ENCODE assay signal across 8 mouse cellular contexts in the genomic region with DNA sequence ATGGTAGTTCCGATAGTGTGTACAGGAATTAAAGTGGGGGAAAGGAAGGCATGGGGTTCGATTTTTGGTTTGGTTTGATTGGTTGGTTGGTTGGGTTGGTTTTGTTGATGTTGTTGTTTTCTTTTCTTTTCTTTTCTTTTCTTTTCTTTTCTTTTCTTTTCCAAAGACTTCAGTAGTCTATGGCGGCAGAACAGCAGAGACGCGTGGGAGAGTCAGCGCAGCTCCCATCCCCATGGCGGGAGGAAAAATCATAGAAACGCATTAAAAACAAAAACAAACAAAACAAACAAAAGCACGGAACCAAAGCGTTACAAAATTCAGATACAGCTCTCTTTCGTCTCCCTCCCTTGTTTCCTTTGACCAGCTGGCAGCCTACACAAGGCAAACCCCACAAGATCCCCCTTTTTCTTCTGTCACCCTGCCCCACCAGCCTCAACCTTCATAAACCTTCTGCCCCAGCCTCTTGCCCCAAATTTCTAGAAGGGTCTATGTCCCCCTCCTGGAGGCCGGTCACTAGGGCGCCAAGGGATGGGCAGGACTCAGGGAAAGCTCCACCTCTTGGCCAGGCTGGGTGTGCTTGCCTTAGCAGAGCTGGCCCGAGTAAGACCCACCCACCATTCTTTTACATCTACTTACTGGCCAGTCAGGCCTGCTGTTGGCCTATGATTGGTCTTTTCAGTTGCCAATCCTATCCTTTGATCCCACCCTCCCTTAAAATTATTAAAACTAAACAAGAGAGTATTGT. TPM values are rescaled to one million over a fixed set of nuclear protein-coding genes. Genes with fewer than 3 reads are reported as not detected.
DNase-seq lines count a peak whose midpoint lies in the region; ATAC-seq and TF ChIP-seq lines count a peak whose summit lies in the region.

No protein-coding gene starts in this region.

- ATAC-seq in embryonic facial prominence, embryonic 13.5 days (ENCODE audit: insufficient number of reproducible peaks, insufficient read depth, low FRiP score, low TSS enrichment, low read depth), result peak; percentile 90
- ATAC-seq in limb, embryonic 13.5 days (ENCODE audit: low FRiP score, low read depth), result peak; percentile 91
- peak; percentile 90 for ATAC-seq in midbrain, embryonic 14.5 days (ENCODE audit: low FRiP score, low TSS enrichment)

- peak; percentile 72 for DNase-seq in 3134 (ENCODE audit: extremely low read depth, insufficient read length, low spot score)
- peak; percentile 13 to 16 for DNase-seq in adrenal gland, postnatal 4 days (ENCODE audit: low spot score in 2 of 2)
- peak; percentile 76 to 80 for DNase-seq in heart, adult 2 months
- DNase-seq in kidney, adult 8-10 months, result peak; percentile 80 to 88
- peak; percentile 77 for DNase-seq in midbrain, embryonic 14.5 days
- DNase-seq in spleen, adult 18-20 months, result peak; percentile 18 to 30

- H3K9ac ChIP-seq in embryonic facial prominence, embryonic 13.5 days, result peak overlapping the region; percentile 37
- H3K9ac ChIP-seq in heart, adult 2 months (ENCODE audit: low read depth, low read length), result peak overlapping the region; percentile 14; the same call in 1 of the 2 replicates
- H3K9ac ChIP-seq in limb, embryonic 13.5 days, result no peak overlapping the region
- no peak overlapping the region for H3K9ac ChIP-seq in midbrain, embryonic 14.5 days (replicated peaks; ENCODE audit: low read length)

- 0 out of 2 replicates have a peak, but pooled peaks cover 6% of the 10 kb centered on the region for H3K4me1 ChIP-seq in embryonic facial prominence, embryonic 13.5 days
- H3K4me1 ChIP-seq in heart, adult 2 months (ENCODE audit: control insufficient read depth, insufficient read depth, low read length), result no peaks in the 10 kb centered on the region
- H3K4me1 ChIP-seq in limb, embryonic 13.5 days, result peaks cover 13% of the 10 kb centered on the region; the same call in 1 of the 2 replicates
- H3K4me1 ChIP-seq in midbrain, embryonic 14.5 days (ENCODE audit: control insufficient read depth, insufficient read depth, low read length), result no peaks in the 10 kb centered on the region

- H3K27ac ChIP-seq in embryonic facial prominence, embryonic 13.5 days, result peak overlapping the region; percentile 75
- peak overlapping the region; percentile 58 for H3K27ac ChIP-seq in heart, adult 2 months
- peak overlapping the region; percentile 70; the same call in 1 of the 2 replicates for H3K27ac ChIP-seq in limb, embryonic 13.5 days
- no peak overlapping the region for H3K27ac ChIP-seq in midbrain, embryonic 14.5 days (replicated peaks; ENCODE audit: low read depth, low read length)

- WGBS in embryonic facial prominence, embryonic 13.5 days, result 23% methylated on average over 14 of the region's 14 CpGs
- WGBS in heart, adult 2 months, result 15% methylated on average over 14 of the region's 14 CpGs
- WGBS in limb, embryonic 13.5 days, result 13% methylated on average over 14 of the region's 14 CpGs
- 28% methylated on average over 14 of the region's 14 CpGs for WGBS in midbrain, embryonic 14.5 days

- TF ChIP-seq POLR2A in heart, adult 2 months (IDR thresholded peaks at IDR 0.05; ENCODE audit: insufficient read depth, low read depth, low read length), result no peak

- TF ChIP-seq EP300 in heart, adult 2 months (IDR thresholded peaks at IDR 0.05; ENCODE audit: insufficient read depth, low read depth, low read length), result no peak

- H3K4me2 ChIP-seq in embryonic facial prominence, embryonic 13.5 days, result peak overlapping the region; percentile 60
- peak overlapping the region; percentile 63 for H3K4me2 ChIP-seq in limb, embryonic 13.5 days (replicated peaks)
- H3K4me2 ChIP-seq in midbrain, embryonic 14.5 days (ENCODE audit: low read length), result peak overlapping the region; percentile 60

- intact Hi-C loops in heart, adult 2 months (cut with DNase I), result no loop called here

- no peaks in the 10 kb centered on the region for H3K36me3 ChIP-seq in embryonic facial prominence, embryonic 13.5 days
- H3K36me3 ChIP-seq in heart, adult 2 months (ENCODE audit: control insufficient read depth, insufficient read depth, low read length), result no peaks in the 10 kb centered on the region
- H3K36me3 ChIP-seq in limb, embryonic 13.5 days, result no peaks in the 10 kb centered on the region
- no peaks in the 10 kb centered on the region for H3K36me3 ChIP-seq in midbrain, embryonic 14.5 days (ENCODE audit: control insufficient read depth, insufficient read depth, low read length)

- no peaks in the 10 kb centered on the region for H3K9me3 ChIP-seq in embryonic facial prominence, embryonic 13.5 days
- no peaks in the 10 kb centered on the region for H3K9me3 ChIP-seq in limb, embryonic 13.5 days
- H3K9me3 ChIP-seq in midbrain, embryonic 14.5 days (ENCODE audit: control insufficient read depth, low read length), result no peaks in the 10 kb centered on the region

- TF ChIP-seq CTCF in heart, adult 2 months (IDR thresholded peaks at IDR 0.05), result peak; percentile 33

- no peaks in the 10 kb centered on the region for H3K79me2 ChIP-seq in heart, adult 2 months (replicated peaks; ENCODE audit: control insufficient read depth, insufficient read depth, low read length)

- peak overlapping the region; percentile 61 for H3K4me3 ChIP-seq in embryonic facial prominence, embryonic 13.5 days
- peak overlapping the region; percentile 63 for H3K4me3 ChIP-seq in heart, adult 2 months
- H3K4me3 ChIP-seq in limb, embryonic 13.5 days, result peak overlapping the region; percentile 59
- peak overlapping the region; percentile 48 for H3K4me3 ChIP-seq in midbrain, embryonic 14.5 days (replicated peaks; ENCODE audit: low read depth, low read length)

- H3K27me3 ChIP-seq in embryonic facial prominence, embryonic 13.5 days, result peaks cover 10% of the 10 kb centered on the region
- H3K27me3 ChIP-seq in heart, adult 2 months (ENCODE audit: control insufficient read depth, insufficient read depth, low read length), result no peaks in the 10 kb centered on the region
- H3K27me3 ChIP-seq in limb, embryonic 13.5 days, result peaks cover 6% of the 10 kb centered on the region; the same call in 1 of the 2 replicates
- H3K27me3 ChIP-seq in midbrain, embryonic 14.5 days (ENCODE audit: control insufficient read depth, insufficient read depth, low read length), result no peaks in the 10 kb centered on the region

RNA-seq across cellular contexts. Expression of gene Amot, which starts 0.6 kb away (rescaled TPM):
- 10 to 100 TPM; 18.2 to 19.5 TPM for total RNA-seq in adrenal gland, postnatal 4 days (2021)
- 27.2 and 30.7 TPM in 2 replicates for polyA plus RNA-seq in embryonic facial prominence, embryonic 13.5 days (2015; fragmentation: Nextera tagmentation; extraction: Ambion mirVana)
- total RNA-seq in heart, adult 2 months (2021), result 1 to 10 TPM; 6.1 to 7.2 TPM
- polyA plus RNA-seq in heart, adult 2 months (2012; rRNA removed), result 6.4 and 6.7 TPM in 2 replicates
- polyA plus RNA-seq in limb, embryonic 13.5 days (2015; fragmentation: Nextera tagmentation; extraction: Ambion mirVana), result 57.8 and 60.6 TPM in 2 replicates
- polyA plus RNA-seq in midbrain, embryonic 14.5 days (2014; fragmentation: Nextera tagmentation; extraction: Ambion mirVana), result 5.9 and 9.1 TPM in 2 replicates

Comparison
In these comparisons a context has a peak if more than half of its experiments do, and no peak if none do; other contexts are left out.
1. DNase-seq: peak in every context shown above with its lines; median percentile 84 in kidney, adult 8-10 months; 78 in heart, adult 2 months; 77 in midbrain, embryonic 14.5 days; 72 in 3134; 24 in spleen, adult 18-20 months; 14 in adrenal gland, postnatal 4 days.
2. H3K9ac ChIP-seq: peak in embryonic facial prominence, embryonic 13.5 days (single experiment) and heart, adult 2 months (single experiment); none in limb, embryonic 13.5 days (single experiment) and midbrain, embryonic 14.5 days (single experiment).
3. Peak in every context shown above with its lines, with median percentiles within 50 percentile points of each other: ATAC-seq, H3K4me2 ChIP-seq and H3K4me3 ChIP-seq.